Mouse (Mus musculus): ENCODE measurements at regions not wholly inside any gene's neighbourhood (a gene's known extent, or its start where the extent isn't known, plus 50 kb on each side); places are given as distances from the start of the nearest gene placed in this dataset.

- WGBS = 75% methylated on average over 5 of the region's 5 CpGs
- Histone ChIP-seq H3K4me2 (ENCODE audit: low read depth, low read length, poor library complexity, severe bottlenecking) (no peak overlapping the region), H3K9me3 (ENCODE audit: low read length) (no peaks in the 10 kb centered on the region), H3K4me1 (ENCODE audit: insufficient read depth, low read length) (no peaks in the 10 kb centered on the region), H3K9ac (replicated peaks; ENCODE audit: low read length, poor library complexity, severe bottlenecking) (no peak overlapping the region), H3K4me3 (ENCODE audit: low read depth, low read length) (no peak overlapping the region), H3K27me3 (ENCODE audit: insufficient read depth, low read length) (no peaks in the 10 kb centered on the region), H3K36me3 (ENCODE audit: insufficient read depth, low read length) (no peaks in the 10 kb centered on the region), H3K27ac (ENCODE audit: low read depth, low read length) (no peak overlapping the region)
- ATAC-seq (ENCODE audit: low FRiP score) (no peak), DNase-seq (ENCODE audit: low spot score) (no peak)
- no peak for TF ChIP-seq CTCF (IDR thresholded peaks at IDR 0.05)
Observed at GRCm38 (mm10) chr16:62681880-62682279, 104.7 kb downstream of the Nsun3 start.

- H3K9me3 ChIP-seq (ENCODE audit: low read length) = no peaks in the 10 kb centered on the region
- H3K27me3 ChIP-seq (ENCODE audit: insufficient read depth, low read length) = no peaks in the 10 kb centered on the region
- no peak overlapping the region for H3K4me3 ChIP-seq (ENCODE audit: low read depth, low read length)
- no peaks in the 10 kb centered on the region for H3K36me3 ChIP-seq (ENCODE audit: insufficient read depth, low read length)
- H3K27ac ChIP-seq (ENCODE audit: low read depth, low read length) = no peak overlapping the region
- WGBS = 50% methylated on average over 6 of the region's 6 CpGs
- ATAC-seq (ENCODE audit: low FRiP score) (no peak), DNase-seq (ENCODE audit: low spot score) (peak; percentile 83)
- no peaks in the 10 kb centered on the region for H3K4me1 ChIP-seq (ENCODE audit: insufficient read depth, low read length)
- H3K9ac ChIP-seq (replicated peaks; ENCODE audit: low read length, poor library complexity, severe bottlenecking) = no peak overlapping the region
- H3K4me2 ChIP-seq (ENCODE audit: low read depth, low read length, poor library complexity, severe bottlenecking) = no peak overlapping the region
- no peak for TF ChIP-seq CTCF (IDR thresholded peaks at IDR 0.05)
Observed at GRCm38 (mm10) chr16:62676815-62677214, 109.8 kb downstream of the Nsun3 start.

GRCm38 (mm10) chr16:62657383-62657782 lies 129.2 kb downstream of the Nsun3 start:
- no peak for ATAC-seq (ENCODE audit: low FRiP score)
- no peaks in the 10 kb centered on the region for H3K27me3 ChIP-seq (ENCODE audit: insufficient read depth, low read length)
- no peak for DNase-seq (ENCODE audit: low spot score)
- no peak overlapping the region for H3K4me2 ChIP-seq (ENCODE audit: low read depth, low read length, poor library complexity, severe bottlenecking)
- no peaks in the 10 kb centered on the region for H3K36me3 ChIP-seq (ENCODE audit: insufficient read depth, low read length)
- H3K4me1 ChIP-seq (ENCODE audit: insufficient read depth, low read length) = no peaks in the 10 kb centered on the region
- no peak overlapping the region for H3K27ac ChIP-seq (ENCODE audit: low read depth, low read length)
- no peak overlapping the region for H3K9ac ChIP-seq (replicated peaks; ENCODE audit: low read length, poor library complexity, severe bottlenecking)
- H3K9me3 ChIP-seq (ENCODE audit: low read length) = no peaks in the 10 kb centered on the region
- no peak overlapping the region for H3K4me3 ChIP-seq (ENCODE audit: low read depth, low read length)
- TF ChIP-seq CTCF (IDR thresholded peaks at IDR 0.05) = no peak
- 65% methylated on average over 2 of the region's 2 CpGs for WGBS

- Histone ChIP-seq H3K27me3 (ENCODE audit: insufficient read depth, low read length) (no peaks in the 10 kb centered on the region), H3K9me3 (ENCODE audit: low read length) (no peaks in the 10 kb centered on the region), H3K36me3 (ENCODE audit: insufficient read depth, low read length) (no peaks in the 10 kb centered on the region), H3K27ac (ENCODE audit: low read depth, low read length) (no peak overlapping the region), H3K9ac (replicated peaks; ENCODE audit: low read length, poor library complexity, severe bottlenecking) (no peak overlapping the region), H3K4me3 (ENCODE audit: low read depth, low read length) (no peak overlapping the region), H3K4me2 (ENCODE audit: low read depth, low read length, poor library complexity, severe bottlenecking) (no peak overlapping the region), H3K4me1 (ENCODE audit: insufficient read depth, low read length) (no peaks in the 10 kb centered on the region)
- DNase-seq (ENCODE audit: low spot score) = no peak
- WGBS = 88% methylated on average over 1 of the region's 1 CpGs
- no peak for TF ChIP-seq CTCF (IDR thresholded peaks at IDR 0.05)
- no peak for ATAC-seq (ENCODE audit: low FRiP score)
Observed at GRCm38 (mm10) chr16:62654436-62654835, 132.2 kb downstream of the Nsun3 start.

- Histone ChIP-seq H3K9me3 (ENCODE audit: low read length) (no peaks in the 10 kb centered on the region), H3K4me3 (ENCODE audit: low read depth, low read length) (no peak overlapping the region), H3K27ac (ENCODE audit: low read depth, low read length) (no peak overlapping the region), H3K36me3 (ENCODE audit: insufficient read depth, low read length) (no peaks in the 10 kb centered on the region), H3K4me2 (ENCODE audit: low read depth, low read length, poor library complexity, severe bottlenecking) (0 out of 2 replicates have a peak overlapping the region, but pooled peaks have one; percentile 32), H3K4me1 (ENCODE audit: insufficient read depth, low read length) (no peaks in the 10 kb centered on the region), H3K27me3 (ENCODE audit: insufficient read depth, low read length) (no peaks in the 10 kb centered on the region), H3K9ac (replicated peaks; ENCODE audit: low read length, poor library complexity, severe bottlenecking) (no peak overlapping the region)
- WGBS = 44% methylated on average over 8 of the region's 8 CpGs
- TF ChIP-seq CTCF (IDR thresholded peaks at IDR 0.05) = no peak
- ATAC-seq (ENCODE audit: low FRiP score) (no peak), DNase-seq (ENCODE audit: low spot score) (peak; percentile 29)
Observed at GRCm38 (mm10) chr16:62653817-62654216, 132.8 kb downstream of the Nsun3 start.

- TF ChIP-seq CTCF (IDR thresholded peaks at IDR 0.05) = no peak
- no peak overlapping the region for H3K4me3 ChIP-seq (ENCODE audit: low read depth, low read length)
- no peaks in the 10 kb centered on the region for H3K36me3 ChIP-seq (ENCODE audit: insufficient read depth, low read length)
- H3K9ac ChIP-seq (replicated peaks; ENCODE audit: low read length, poor library complexity, severe bottlenecking) = no peak overlapping the region
- DNase-seq (ENCODE audit: low spot score) (no peak), ATAC-seq (ENCODE audit: low FRiP score) (no peak)
- H3K9me3 ChIP-seq (ENCODE audit: low read length) = no peaks in the 10 kb centered on the region
- WGBS = 73% methylated on average over 6 of the region's 6 CpGs
- H3K27me3 ChIP-seq (ENCODE audit: insufficient read depth, low read length) = no peaks in the 10 kb centered on the region
- H3K27ac ChIP-seq (ENCODE audit: low read depth, low read length) = no peak overlapping the region
- H3K4me2 ChIP-seq (ENCODE audit: low read depth, low read length, poor library complexity, severe bottlenecking) = no peak overlapping the region
- H3K4me1 ChIP-seq (ENCODE audit: insufficient read depth, low read length) = no peaks in the 10 kb centered on the region
Observed at GRCm38 (mm10) chr16:62652769-62653465, 133.7 kb downstream of the Nsun3 start.
